Mouse (Mus musculus): Measurements from ENCODE around the gene Grip2. TPM values are rescaled to one million over a fixed set of nuclear protein-coding genes. Genes with fewer than 3 reads are reported as not detected.

The Grip2 gene
- total RNA-seq, 2 experiments from 2014 or later: 7.0 to 8.6 TPM

- DNase-seq (ENCODE audit: low spot score in 2 of 2): peak in 1 of 2 experiments; percentile 5
Observed at GRCm38 (mm10) chr6:91796064-91796463, 31.0 kb downstream of the Grip2 start.

GRCm38 (mm10) chr6:91795640-91796039 is 31.4 kb downstream of the Grip2 start:
- DNase-seq (ENCODE audit: low spot score in 2 of 2): no peak

GRCm38 (mm10) chr6:91788311-91788798 is 38.7 kb downstream of the Grip2 start:
- no peak for DNase-seq (ENCODE audit: low spot score in 2 of 2)

- DNase-seq (ENCODE audit: low spot score in 2 of 2): no peak
Observed at GRCm38 (mm10) chr6:91785018-91785417, 42.0 kb downstream of the Grip2 start.

- no peak for DNase-seq (ENCODE audit: low spot score in 2 of 2)
Observed at GRCm38 (mm10) chr6:91779206-91779605, 47.8 kb downstream of the Grip2 start.

GRCm38 (mm10) chr6:91776543-91776942 is 50.5 kb downstream of the Grip2 start:
- peak in 1 of 2 experiments; percentile 59 for DNase-seq (ENCODE audit: low spot score in 2 of 2)

GRCm38 (mm10) chr6:91773951-91774350 is 53.1 kb downstream of the Grip2 start:
- DNase-seq (ENCODE audit: low spot score in 2 of 2): no peak

GRCm38 (mm10) chr6:91767550-91767949 is 59.5 kb downstream of the Grip2 start:
- DNase-seq (ENCODE audit: low spot score in 2 of 2): no peak

- DNase-seq (ENCODE audit: low spot score in 2 of 2): no peak
Observed at GRCm38 (mm10) chr6:91762051-91762742, 64.9 kb downstream of the Grip2 start.

- DNase-seq (ENCODE audit: low spot score in 2 of 2): no peak
Observed at GRCm38 (mm10) chr6:91754845-91755244, 72.2 kb downstream of the Grip2 start.

GRCm38 (mm10) chr6:91754098-91754497 is 73.0 kb downstream of the Grip2 start:
- DNase-seq (ENCODE audit: low spot score in 2 of 2): peak; percentile 60 to 69

- no peak for DNase-seq (ENCODE audit: low spot score in 2 of 2)
Observed at GRCm38 (mm10) chr6:91752884-91753283, 74.2 kb downstream of the Grip2 start.

- DNase-seq (ENCODE audit: low spot score in 2 of 2): peak in 1 of 2 experiments; percentile 44
Observed at GRCm38 (mm10) chr6:91750976-91751375, 76.1 kb downstream of the Grip2 start.

- no peak for DNase-seq (ENCODE audit: low spot score in 2 of 2)
Observed at GRCm38 (mm10) chr6:91746776-91747175, 80.3 kb downstream of the Grip2 start.

- no peak for DNase-seq (ENCODE audit: low spot score in 2 of 2)
Observed at GRCm38 (mm10) chr6:91745947-91746582, 81.0 kb downstream of the Grip2 start.

- no peak for DNase-seq (ENCODE audit: low spot score in 2 of 2)
Observed at GRCm38 (mm10) chr6:91745246-91745645, 81.8 kb downstream of the Grip2 start.

GRCm38 (mm10) chr6:91743886-91744285 is 83.2 kb downstream of the Grip2 start:
- DNase-seq (ENCODE audit: low spot score in 2 of 2): no peak

- DNase-seq (ENCODE audit: low spot score in 2 of 2): no peak
Observed at GRCm38 (mm10) chr6:91742995-91743394, 84.1 kb downstream of the Grip2 start.

- no peak for DNase-seq (ENCODE audit: low spot score in 2 of 2)
Observed at GRCm38 (mm10) chr6:91742466-91742865, 84.6 kb downstream of the Grip2 start.

GRCm38 (mm10) chr6:91741046-91741445 is 86.0 kb downstream of the Grip2 start:
- DNase-seq (ENCODE audit: low spot score in 2 of 2): peak; percentile 40 to 53

GRCm38 (mm10) chr6:91738058-91738457 is 89.0 kb downstream of the Grip2 start:
- DNase-seq (ENCODE audit: low spot score in 2 of 2): no peak

- no peak for DNase-seq (ENCODE audit: low spot score in 2 of 2)
Observed at GRCm38 (mm10) chr6:91737451-91737850, 89.6 kb downstream of the Grip2 start.

- DNase-seq (ENCODE audit: low spot score in 2 of 2): peak in 1 of 2 experiments; percentile 35
Observed at GRCm38 (mm10) chr6:91736471-91736870, 90.6 kb downstream of the Grip2 start.
